Mouse (Mus musculus) midbrain, embryonic 16.5 days (tissue): Measurements from ENCODE around the gene Krtap4-2. TPM values are rescaled to one million over a fixed set of nuclear protein-coding genes. Genes with fewer than 3 reads are reported as not detected.
"Not testable (repeated sequence)": the region's sequence is repeated elsewhere in the genome, so short reads cannot be mapped to it uniquely, and the experiment has no call there.

Experiments used
- ATAC-seq: fragments of 200-750 bp; cut with Nextera tagmentation; 2 replicates; pipeline ENCODE4 v1.8.0; 2017; ENCODE audit warnings: moderate TSS enrichment
- H3K27ac ChIP-seq: fragments of 300-500 bp; sonication (generic); 2 replicates; pipeline ENCODE4 v1.5.1; 2014; ENCODE audit warnings: mild to moderate bottlenecking, low read length, mixed read lengths
- H3K27me3 ChIP-seq: fragments of 300-500 bp; sonication (generic); 2 replicates; pipeline ENCODE4 v1.6.1; 2014; ENCODE audit warnings: low read depth, low read length, mixed read lengths; ENCODE audit not compliant: control insufficient read depth, insufficient read depth
- H3K36me3 ChIP-seq: fragments of 300-500 bp; sonication (generic); 2 replicates; pipeline ENCODE4 v1.6.1; 2014; ENCODE audit warnings: mild to moderate bottlenecking, low read length, moderate library complexity, mixed read lengths; ENCODE audit not compliant: control insufficient read depth, insufficient read depth
- H3K4me1 ChIP-seq: fragments of 300-500 bp; sonication (generic); 2 replicates; pipeline ENCODE4 v1.6.1; 2014; ENCODE audit warnings: mild to moderate bottlenecking, low read length, mixed read lengths; ENCODE audit not compliant: control insufficient read depth, insufficient read depth
- H3K4me2 ChIP-seq: fragments of 300-500 bp; sonication (generic); 2 replicates; pipeline ENCODE4 v1.6.1; 2014; ENCODE audit warnings: mild to moderate bottlenecking, low read length, mixed read lengths
- H3K4me3 ChIP-seq: fragments of 300-500 bp; sonication (generic); 2 replicates; pipeline ENCODE4 v1.5.1; 2014; ENCODE audit warnings: low read depth, mild to moderate bottlenecking, low read length, moderate library complexity, mixed read lengths
- H3K9ac ChIP-seq: fragments of 300-500 bp; sonication (generic); 2 replicates; pipeline ENCODE4 v1.6.1; 2014; ENCODE audit warnings: low read depth, low read length, mixed read lengths
- H3K9me3 ChIP-seq: fragments of 300-500 bp; sonication (generic); replicated peaks from 2 replicates; pipeline ENCODE4 v1.6.1; 2014; ENCODE audit warnings: mild to moderate bottlenecking, low read length, mixed read lengths; ENCODE audit not compliant: control insufficient read depth, poor library complexity, severe bottlenecking
- WGBS: fragments of 180-500 bp; shearing (Covaris S2); extraction: QIAGEN DNeasy Blood & Tissue Kit; methylation state at CpG from one replicate; pipeline ENCODE4 v1.1.7; 2014; 5-methylcytosine and 5-hydroxymethylcytosine counted together
- polyA plus RNA-seq: library from polyadenylated mRNA; unstranded; fragments of >200 nt; fragmentation: Nextera tagmentation; extraction: Ambion mirVana; gene quantifications from 2 replicates; pipeline ENCODE4 v1.2.1, GENCODE M21; 2015

Krtap4-2 gene
- polyA plus RNA-seq: 0.25 TPM in 1 of 2 replicates, not detected in the other

- 37% methylated on average over 8 of the region's 8 CpGs for WGBS
- H3K27ac ChIP-seq: no peak within 1 kb of the TSS
- H3K27me3 ChIP-seq: no peaks in the 10 kb centered on the region
- no peaks in the 10 kb centered on the region for H3K4me1 ChIP-seq
- no peak within 1 kb of the TSS for H3K9ac ChIP-seq
- H3K36me3 ChIP-seq: no peaks in the 10 kb centered on the region
- H3K9me3 ChIP-seq: no peaks in the 10 kb centered on the region
- H3K4me2 ChIP-seq: no peak within 1 kb of the TSS
- no peak for ATAC-seq
- H3K4me3 ChIP-seq: no peak within 1 kb of the TSS
Observed at GRCm38 (mm10) chr11:99634653-99635134, at the start of gene Krtap4-2. Krtap4-2 (minus strand) TSS chr11:99635084.

GRCm38 (mm10) chr11:99683481-99683880 lies 48.6 kb upstream of the Krtap4-2 start:
- Histone ChIP-seq H3K4me1 (no peaks in the 10 kb centered on the region), H3K4me2 (no peak overlapping the region), H3K36me3 (no peaks in the 10 kb centered on the region), H3K27ac (no peak overlapping the region), H3K27me3 (no peaks in the 10 kb centered on the region), H3K9ac (no peak overlapping the region), H3K9me3 (no peaks in the 10 kb centered on the region), H3K4me3 (no peak overlapping the region)
- no peak for ATAC-seq
- 84% methylated on average over 2 of the region's 2 CpGs for WGBS

GRCm38 (mm10) chr11:99665860-99666259 lies 31.0 kb upstream of the Krtap4-2 start, which contains the start of gene Krtap4-6:
Krtap4-6 (minus strand) TSS chr11:99665960.
- Histone ChIP-seq H3K9me3 (no peaks in the 10 kb centered on the region), H3K4me1 (no peaks in the 10 kb centered on the region), H3K36me3 (no peaks in the 10 kb centered on the region), H3K27me3 (no peaks in the 10 kb centered on the region), H3K9ac (no peak within 1 kb of the TSS), H3K4me2 (no peak within 1 kb of the TSS), H3K27ac (no peak within 1 kb of the TSS), H3K4me3 (no peak within 1 kb of the TSS)
- no peak for ATAC-seq

DNA sequence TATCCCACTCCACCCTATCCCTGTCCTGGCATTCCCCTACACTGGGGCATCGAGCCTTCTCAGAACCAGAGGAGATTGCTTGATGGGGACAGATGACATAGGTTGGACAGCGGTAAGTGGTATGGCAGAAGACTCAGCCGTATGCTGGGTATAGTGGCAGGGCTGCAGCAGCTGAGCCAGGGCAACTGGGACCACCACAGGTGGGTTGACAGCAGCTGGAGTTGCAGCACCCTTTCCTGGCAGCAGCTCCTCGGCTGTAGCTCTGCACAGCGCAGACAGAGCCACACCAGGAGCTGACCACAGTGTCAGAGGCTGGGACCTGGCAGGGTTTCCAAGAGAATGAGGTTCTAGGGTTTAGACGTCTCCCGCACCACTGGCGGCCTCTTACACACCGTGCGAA lies 27.9 kb upstream of the Krtap4-2 start:
- H3K4me3 ChIP-seq: no peak overlapping the region
- 90% methylated on average over 10 of the region's 10 CpGs for WGBS

GRCm38 (mm10) chr11:99659256-99659655 lies 24.4 kb upstream of the Krtap4-2 start:
- H3K4me2 ChIP-seq: no peak overlapping the region
- no peak for ATAC-seq
- no peaks in the 10 kb centered on the region for H3K4me1 ChIP-seq
- no peaks in the 10 kb centered on the region for H3K9me3 ChIP-seq
- H3K27me3 ChIP-seq: no peaks in the 10 kb centered on the region
- no peaks in the 10 kb centered on the region for H3K36me3 ChIP-seq
- H3K9ac ChIP-seq: no peak overlapping the region
- H3K27ac ChIP-seq: no peak overlapping the region
- H3K4me3 ChIP-seq: no peak overlapping the region
- WGBS: 87% methylated on average over 4 of the region's 4 CpGs

More for the DNA sequence above, 27.9 kb upstream of the Krtap4-2 start:
- Histone ChIP-seq H3K27ac (no peak overlapping the region), H3K9me3 (no peaks in the 10 kb centered on the region), H3K9ac (no peak overlapping the region), H3K4me2 (no peak overlapping the region), H3K4me1 (no peaks in the 10 kb centered on the region), H3K27me3 (no peaks in the 10 kb centered on the region), H3K36me3 (no peaks in the 10 kb centered on the region)
- no peak for ATAC-seq

DNA sequence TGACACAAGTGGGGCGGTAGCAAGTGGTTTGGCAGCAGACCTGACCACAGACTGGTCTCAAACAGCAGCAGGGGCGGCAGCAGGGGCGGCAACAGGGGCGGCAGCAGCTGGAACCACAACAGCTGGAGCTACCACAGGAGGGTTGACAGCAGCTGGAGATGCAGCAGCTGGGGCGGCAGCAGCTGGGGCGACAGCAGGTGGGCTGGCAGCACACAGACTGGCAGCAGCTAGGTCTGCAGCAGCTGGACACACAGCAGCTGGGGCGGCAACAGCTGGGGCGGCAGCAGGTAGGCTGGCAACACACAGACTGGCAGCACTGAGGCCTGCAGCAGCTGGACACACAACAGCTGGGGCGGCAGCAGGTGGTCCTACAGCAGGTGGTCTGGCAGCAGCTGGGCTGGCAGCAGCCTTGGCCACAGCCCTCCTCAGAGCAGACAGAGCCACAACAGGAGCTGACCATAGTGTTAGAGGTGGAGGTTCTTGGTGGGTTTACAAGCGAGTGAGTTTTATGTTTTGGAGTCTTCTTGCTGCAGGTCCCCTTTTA lies 23.7 kb upstream of the Krtap4-2 start, which contains the start of gene Gm11563:
Gene Gm11563 (minus strand): TSS at position 494 of the 544 bp plus-strand sequence.
- not testable (repeated sequence) for H3K27ac ChIP-seq, H3K9ac ChIP-seq, H3K4me2 ChIP-seq, H3K9me3 ChIP-seq, H3K4me1 ChIP-seq, H3K36me3 ChIP-seq, ATAC-seq, H3K27me3 ChIP-seq, H3K4me3 ChIP-seq
- 69% methylated on average over 10 of the region's 10 CpGs for WGBS

GRCm38 (mm10) chr11:99657051-99657450 lies 22.2 kb upstream of the Krtap4-2 start:
- Histone ChIP-seq H3K27ac (no peak overlapping the region), H3K4me3 (no peak overlapping the region), H3K36me3 (no peaks in the 10 kb centered on the region), H3K4me2 (no peak overlapping the region), H3K9me3 (no peaks in the 10 kb centered on the region), H3K27me3 (no peaks in the 10 kb centered on the region), H3K4me1 (no peaks in the 10 kb centered on the region), H3K9ac (no peak overlapping the region)
- no peak for ATAC-seq
- whole genome bisulfite sequencing: 50% methylated on average over 5 of the region's 5 CpGs

- no peaks in the 10 kb centered on the region for H3K36me3 ChIP-seq
- H3K4me1 ChIP-seq: no peaks in the 10 kb centered on the region
- no peaks in the 10 kb centered on the region for H3K27me3 ChIP-seq
- H3K27ac ChIP-seq: no peak within 1 kb of the TSS
- H3K4me2 ChIP-seq: no peak within 1 kb of the TSS
- no peak within 1 kb of the TSS for H3K4me3 ChIP-seq
- 83% methylated on average over 2 of the region's 2 CpGs for WGBS
- H3K9me3 ChIP-seq: no peaks in the 10 kb centered on the region
- no peak for ATAC-seq
- no peak within 1 kb of the TSS for H3K9ac ChIP-seq
Observed at GRCm38 (mm10) chr11:99650136-99650535, 15.3 kb upstream of the Krtap4-2 start, which contains the start of gene Gm11555. Gm11555 (minus strand) TSS chr11:99650236.

DNA sequence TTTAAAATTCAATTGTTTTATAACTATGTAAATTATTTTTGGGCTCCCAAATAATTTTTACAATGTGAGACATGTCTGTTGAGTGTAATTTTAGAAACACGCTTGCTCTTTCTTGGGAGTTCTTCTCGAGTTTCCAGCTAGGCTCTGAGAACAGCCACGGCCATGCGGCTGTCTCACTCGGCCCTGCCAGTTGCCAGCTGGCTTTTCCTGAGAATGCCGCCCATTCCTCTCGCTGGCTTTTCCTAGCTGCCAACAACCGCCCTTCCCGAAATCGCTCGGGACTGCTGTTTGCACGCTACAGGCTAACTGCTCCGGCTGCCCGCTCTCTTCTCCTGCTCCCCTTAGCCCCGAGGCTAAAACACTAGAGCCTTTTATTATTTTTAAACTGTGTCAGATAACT lies 11.6 kb upstream of the Krtap4-2 start:
- H3K4me2 ChIP-seq: no peak overlapping the region
- no peaks in the 10 kb centered on the region for H3K4me1 ChIP-seq
- WGBS: 92% methylated on average over 15 of the region's 15 CpGs
- no peaks in the 10 kb centered on the region for H3K9me3 ChIP-seq
- H3K36me3 ChIP-seq: no peaks in the 10 kb centered on the region
- no peak overlapping the region for H3K27ac ChIP-seq
- H3K4me3 ChIP-seq: no peak overlapping the region
- ATAC-seq: no peak
- H3K27me3 ChIP-seq: no peaks in the 10 kb centered on the region
- no peak overlapping the region for H3K9ac ChIP-seq
